Mouse (Mus musculus) cerebellum, adult 11-12 months (tissue): Measurements from ENCODE around the gene Npy4r.

Experiments used
- DNase-seq: peaks from one replicate; pipeline ENCODE4 v3.0.0; 2022

Gene Npy4r

GRCm38 (mm10) chr14:34119046-34119723, 33.1 kb downstream of the Npy4r start:
- DNase-seq = peak; percentile 82

GRCm38 (mm10) chr14:34114311-34114710, 38.0 kb downstream of the Npy4r start:
- DNase-seq = no peak

GRCm38 (mm10) chr14:34107594-34107993, 44.7 kb downstream of the Npy4r start:
- no peak for DNase-seq

GRCm38 (mm10) chr14:34106389-34107062, 45.8 kb downstream of the Npy4r start:
- no peak for DNase-seq

GRCm38 (mm10) chr14:34104892-34105291, 47.4 kb downstream of the Npy4r start:
- DNase-seq = peak; percentile 41

GRCm38 (mm10) chr14:34103855-34104254, 48.4 kb downstream of the Npy4r start:
- DNase-seq = no peak

GRCm38 (mm10) chr14:34102601-34103000, 49.7 kb downstream of the Npy4r start, which contains the start of gene A630023A22Rik:
A630023A22Rik (minus strand) TSS chr14:34102754.
- no peak for DNase-seq

GRCm38 (mm10) chr14:34096161-34096560, 56.1 kb downstream of the Npy4r start:
- no peak for DNase-seq
